Mouse (Mus musculus) left cerebral cortex, adult 9 months (tissue): Measurements from ENCODE around the gene Asb14.
"Not testable (repeated sequence)": the region's sequence is repeated elsewhere in the genome, so short reads cannot be mapped to it uniquely, and the experiment has no call there.

ENCODE experiments used
- DNase-seq, 2 experiments: peaks; one replicate each; pipeline ENCODE4 v3.0.0; 2022; ENCODE audit warnings: low spot score in 2 of 2

The Asb14 gene

GRCm38 (mm10) chr14:26894392-26894791 lies at the start of gene Asb14:
Gene Asb14, plus strand, starts transcription at chr14:26894557.
- no peak for DNase-seq

- DNase-seq = no peak
These were observed 41.3 kb upstream of the Asb14 start for GRCm38 (mm10) chr14:26853053-26853452.

- DNase-seq = no peak
These were observed 40.3 kb upstream of the Asb14 start for GRCm38 (mm10) chr14:26854066-26854465.

GRCm38 (mm10) chr14:26858364-26858763 lies 36.0 kb upstream of the Asb14 start:
- no peak for DNase-seq

GRCm38 (mm10) chr14:26859024-26859423 lies 35.3 kb upstream of the Asb14 start:
- no peak for DNase-seq

GRCm38 (mm10) chr14:26867356-26867755 lies 27.0 kb upstream of the Asb14 start:
- DNase-seq = no peak

GRCm38 (mm10) chr14:26868299-26868698 lies 26.1 kb upstream of the Asb14 start:
- DNase-seq = no peak

GRCm38 (mm10) chr14:26878756-26879155 lies 15.6 kb upstream of the Asb14 start:
- no peak for DNase-seq

GRCm38 (mm10) chr14:26879976-26880375 lies 14.4 kb upstream of the Asb14 start:
- no peak for DNase-seq

GRCm38 (mm10) chr14:26881700-26882099 lies 12.7 kb upstream of the Asb14 start:
- no peak for DNase-seq

- no peak for DNase-seq
These were observed 7.1 kb upstream of the Asb14 start for GRCm38 (mm10) chr14:26887244-26887643.

- DNase-seq = no peak
These were observed 3.6 kb upstream of the Asb14 start for GRCm38 (mm10) chr14:26890777-26891176.

- no peak for DNase-seq
These were observed 5.1 kb downstream of the Asb14 start for GRCm38 (mm10) chr14:26899490-26899889.

GRCm38 (mm10) chr14:26900893-26901292 lies 6.5 kb downstream of the Asb14 start:
- peak in 1 of 2 experiments; percentile 25 for DNase-seq

GRCm38 (mm10) chr14:26907401-26907800 lies 13.0 kb downstream of the Asb14 start:
- DNase-seq = no peak

- DNase-seq = not testable (repeated sequence)
These were observed 16.1 kb downstream of the Asb14 start for GRCm38 (mm10) chr14:26910461-26910860.

- DNase-seq = no peak
These were observed 16.8 kb downstream of the Asb14 start for GRCm38 (mm10) chr14:26911201-26911600.

- no peak for DNase-seq
These were observed 17.5 kb downstream of the Asb14 start for GRCm38 (mm10) chr14:26911826-26912225.

- peak in 1 of 2 experiments; percentile 59 for DNase-seq
These were observed 19.4 kb downstream of the Asb14 start for GRCm38 (mm10) chr14:26913681-26914268.

GRCm38 (mm10) chr14:26919310-26919709 lies 25.0 kb downstream of the Asb14 start:
- DNase-seq = no peak

- DNase-seq = no peak
These were observed 29.5 kb downstream of the Asb14 start for GRCm38 (mm10) chr14:26923702-26924421.

GRCm38 (mm10) chr14:26934891-26935290 lies 40.5 kb downstream of the Asb14 start:
- DNase-seq = no peak

GRCm38 (mm10) chr14:26935558-26935957 lies 41.2 kb downstream of the Asb14 start:
- no peak for DNase-seq
